9 mouse cellular contexts compared by ENCODE assay signal in genomic region chr7:96813497-96814400, GRCm38 (mm10).
DNase-seq lines count a peak whose midpoint lies in the region; ATAC-seq and TF ChIP-seq lines count a peak whose summit lies in the region.
"Had no signal": no experiment of that assay in that cellular context is flagged by ENCODE, and none has a peak within 500 bp of the region (broad histone marks: within the 10 kb centered on the region; RNA-seq: fewer than 3 reads in every experiment).

No protein-coding gene starts in this region.

- H3K9ac ChIP-seq in embryonic facial prominence, embryonic 15.5 days: no peak overlapping the region
- H3K9ac ChIP-seq in lung, postnatal 0 days (replicated peaks; ENCODE audit: low read depth): no peak overlapping the region
- H3K9ac ChIP-seq: liver, embryonic 14.5 days had no signal

- no peaks in the 10 kb centered on the region for H3K36me3 ChIP-seq in embryonic facial prominence, embryonic 15.5 days
- H3K36me3 ChIP-seq in lung, postnatal 0 days (ENCODE audit: insufficient read depth, low read length): no peaks in the 10 kb centered on the region
- H3K36me3 ChIP-seq in forebrain, embryonic 10.5 days (replicated peaks): peaks cover 22% of the 10 kb centered on the region

- H3K4me3 ChIP-seq in embryonic facial prominence, embryonic 15.5 days (replicated peaks): no peak overlapping the region
- H3K4me3 ChIP-seq in lung, postnatal 0 days (ENCODE audit: low read depth, low read length): no peak overlapping the region
- no peak overlapping the region for H3K4me3 ChIP-seq in forebrain, embryonic 10.5 days

- ATAC-seq in common myeloid progenitor, adult 5-6 weeks (replicated peaks; ENCODE audit: low read depth, poor library complexity, severe bottlenecking): peak; percentile 27; the same call in 1 of the 2 replicates
- ATAC-seq in embryonic facial prominence, embryonic 15.5 days (ENCODE audit: insufficient number of reproducible peaks, low FRiP score, low TSS enrichment, low read depth): peak; percentile 72; the same call in 1 of the 2 replicates
- ATAC-seq in lung, postnatal 0 days: peak; percentile 90

- H3K4me2 ChIP-seq in embryonic facial prominence, embryonic 15.5 days (replicated peaks): no peak overlapping the region
- no peak overlapping the region for H3K4me2 ChIP-seq in lung, postnatal 0 days (replicated peaks; ENCODE audit: low read depth, low read length)

- no peaks in the 10 kb centered on the region for H3K27me3 ChIP-seq in embryonic facial prominence, embryonic 15.5 days
- H3K27me3 ChIP-seq in lung, postnatal 0 days (replicated peaks; ENCODE audit: insufficient read depth, low read length): no peaks in the 10 kb centered on the region
- H3K27me3 ChIP-seq in forebrain, embryonic 10.5 days (ENCODE audit: poor library complexity, severe bottlenecking): 0 out of 2 replicates have a peak, but pooled peaks cover 3% of the 10 kb centered on the region

- TF ChIP-seq CTCF in lung, postnatal 0 days (IDR thresholded peaks at IDR 0.05): no peak

- WGBS in embryonic facial prominence, embryonic 15.5 days: 45% methylated on average over 9 of the region's 9 CpGs
- 43% methylated on average over 9 of the region's 9 CpGs for WGBS in lung, postnatal 0 days
- WGBS in forebrain, embryonic 10.5 days: 86% methylated on average over 9 of the region's 9 CpGs

- peak; percentile 95 for TF ChIP-seq EP300 in lung, postnatal 0 days (IDR thresholded peaks at IDR 0.05)

- H3K4me1 ChIP-seq in embryonic facial prominence, embryonic 15.5 days: peaks cover 26% of the 10 kb centered on the region
- H3K4me1 ChIP-seq in lung, postnatal 0 days (ENCODE audit: insufficient read depth, low read depth, low read length): peaks cover 2% of the 10 kb centered on the region; the same call in 1 of the 2 replicates
- H3K4me1 ChIP-seq in forebrain, embryonic 10.5 days: peaks cover 20% of the 10 kb centered on the region

- peak; percentile 72 for DNase-seq in heart, postnatal 4 days
- peak; percentile 89 for DNase-seq in lung, postnatal 0 days (ENCODE audit: low spot score)
- no peak for DNase-seq in c-Kit-positive CD71-positive TER-119-positive erythroid progenitor cells, embryonic 14.5 days (ENCODE audit: low spot score)
- DNase-seq in frontal cortex, postnatal 14 days (ENCODE audit: low spot score in 2 of 2): no peak
- no peak for DNase-seq in frontal cortex, postnatal 36 days (ENCODE audit: low spot score in 2 of 2)
- no peak for DNase-seq in forebrain, embryonic 10.5 days (ENCODE audit: extremely low spot score, low spot score)

- no peaks in the 10 kb centered on the region for H3K9me3 ChIP-seq in embryonic facial prominence, embryonic 15.5 days (replicated peaks)
- H3K9me3 ChIP-seq in lung, postnatal 0 days (ENCODE audit: low read length): no peaks in the 10 kb centered on the region
- no peaks in the 10 kb centered on the region for H3K9me3 ChIP-seq in forebrain, embryonic 10.5 days

- peak overlapping the region; percentile 85 for H3K27ac ChIP-seq in embryonic facial prominence, embryonic 15.5 days (replicated peaks)
- peak overlapping the region; percentile 81 for H3K27ac ChIP-seq in lung, postnatal 0 days (ENCODE audit: low read length)
- H3K27ac ChIP-seq in forebrain, embryonic 10.5 days: no peak overlapping the region
- H3K27ac ChIP-seq: liver, embryonic 14.5 days had no signal

Comparison
In these comparisons a context has a peak if more than half of its experiments do, and no peak if none do; other contexts are left out.
1. ATAC-seq: peak in every context shown above with its lines; median percentile 90 in lung, postnatal 0 days; 72 in embryonic facial prominence, embryonic 15.5 days; 27 in common myeloid progenitor, adult 5-6 weeks.
2. DNase-seq: peak in heart, postnatal 4 days (single experiment) and lung, postnatal 0 days (single experiment); none in c-Kit-positive CD71-positive TER-119-positive erythroid progenitor cells, embryonic 14.5 days (single experiment), frontal cortex, postnatal 14 days (0 of 2), frontal cortex, postnatal 36 days (0 of 2) and forebrain, embryonic 10.5 days (single experiment).